Mouse (Mus musculus): Measurements from ENCODE around the gene Lbhd2. TPM values are rescaled to one million over a fixed set of nuclear protein-coding genes. Genes with fewer than 3 reads are reported as not detected.
A peak's percentile ranks its signal among the peaks of the same experiment; 100 is the strongest.

Lbhd2 gene
- polyA plus RNA-seq, 1 experiment from 2014 or later, result not detected

GRCm38 (mm10) chr12:111432751-111433331, 26.2 kb downstream of the Lbhd2 start:
- Histone ChIP-seq H3K4me3 (ENCODE audit: low read depth, low read length) (no peak overlapping the region), H3K9ac (ENCODE audit: low read length) (no peak overlapping the region), H3K4me2 (ENCODE audit: low read depth) (no peak overlapping the region), H3K4me1 (ENCODE audit: control insufficient read depth, insufficient read depth, low read length) (peaks cover 2% of the 10 kb centered on the region; the same call in 1 of the 2 replicates), H3K9me3 (ENCODE audit: control insufficient read depth, low read length) (no peaks in the 10 kb centered on the region), H3K36me3 (ENCODE audit: control insufficient read depth, insufficient read depth, low read length) (no peaks in the 10 kb centered on the region), H3K27me3 (ENCODE audit: control insufficient read depth, insufficient read depth, low read length) (peaks cover 52% of the 10 kb centered on the region), H3K27ac (ENCODE audit: low read depth, low read length) (no peak overlapping the region)
- ATAC-seq (ENCODE audit: insufficient read depth, low FRiP score, low TSS enrichment) (no peak), DNase-seq (ENCODE audit: low spot score) (no peak)
- WGBS, result 42% methylated on average over 4 of the region's 5 CpGs

GRCm38 (mm10) chr12:111434164-111434744, 27.6 kb downstream of the Lbhd2 start:
- no peaks in the 10 kb centered on the region for H3K4me1 ChIP-seq (ENCODE audit: control insufficient read depth, insufficient read depth, low read length)

GRCm38 (mm10) chr12:111434745-111435327, 28.2 kb downstream of the Lbhd2 start:
- H3K9me3 ChIP-seq (ENCODE audit: control insufficient read depth, low read length), result no peaks in the 10 kb centered on the region
- peaks cover 33% of the 10 kb centered on the region for H3K27me3 ChIP-seq (ENCODE audit: control insufficient read depth, insufficient read depth, low read length)
- 0 out of 2 replicates have a peak overlapping the region, but pooled peaks have one; percentile 20 for H3K27ac ChIP-seq (ENCODE audit: low read depth, low read length)
- no peak overlapping the region for H3K4me3 ChIP-seq (ENCODE audit: low read depth, low read length)
- DNase-seq (ENCODE audit: low spot score) (no peak), ATAC-seq (ENCODE audit: insufficient read depth, low FRiP score, low TSS enrichment) (no peak)
- no peak overlapping the region for H3K4me2 ChIP-seq (ENCODE audit: low read depth)
- WGBS, result 56% methylated on average over 8 of the region's 8 CpGs
- H3K9ac ChIP-seq (ENCODE audit: low read length), result no peak overlapping the region
- no peaks in the 10 kb centered on the region for H3K4me1 ChIP-seq (ENCODE audit: control insufficient read depth, insufficient read depth, low read length)
- no peaks in the 10 kb centered on the region for H3K36me3 ChIP-seq (ENCODE audit: control insufficient read depth, insufficient read depth, low read length)

More at GRCm38 (mm10) chr12:111434164-111434744, 27.6 kb downstream of the Lbhd2 start:
- no peaks in the 10 kb centered on the region for H3K9me3 ChIP-seq (ENCODE audit: control insufficient read depth, low read length)
- H3K36me3 ChIP-seq (ENCODE audit: control insufficient read depth, insufficient read depth, low read length), result no peaks in the 10 kb centered on the region
- no peak overlapping the region for H3K9ac ChIP-seq (ENCODE audit: low read length)
- H3K27ac ChIP-seq (ENCODE audit: low read depth, low read length), result 0 out of 2 replicates have a peak overlapping the region, but pooled peaks have one; percentile 20
- 26% methylated on average over 6 of the region's 7 CpGs for WGBS
- H3K27me3 ChIP-seq (ENCODE audit: control insufficient read depth, insufficient read depth, low read length), result peaks cover 38% of the 10 kb centered on the region
- ATAC-seq (ENCODE audit: insufficient read depth, low FRiP score, low TSS enrichment), result no peak
- no peak overlapping the region for H3K4me2 ChIP-seq (ENCODE audit: low read depth)
- DNase-seq (ENCODE audit: low spot score), result no peak
- no peak overlapping the region for H3K4me3 ChIP-seq (ENCODE audit: low read depth, low read length)

- DNase-seq (ENCODE audit: low spot score), result no peak
- WGBS, result 83% methylated on average over 3 of the region's 3 CpGs
- Histone ChIP-seq H3K27me3 (ENCODE audit: control insufficient read depth, insufficient read depth, low read length) (peaks cover 23% of the 10 kb centered on the region), H3K4me2 (ENCODE audit: low read depth) (no peak overlapping the region), H3K4me1 (ENCODE audit: control insufficient read depth, insufficient read depth, low read length) (no peaks in the 10 kb centered on the region), H3K9me3 (ENCODE audit: control insufficient read depth, low read length) (no peaks in the 10 kb centered on the region), H3K27ac (ENCODE audit: low read depth, low read length) (no peak overlapping the region), H3K4me3 (ENCODE audit: low read depth, low read length) (no peak overlapping the region), H3K9ac (ENCODE audit: low read length) (no peak overlapping the region), H3K36me3 (ENCODE audit: control insufficient read depth, insufficient read depth, low read length) (no peaks in the 10 kb centered on the region)
- no peak for ATAC-seq (ENCODE audit: insufficient read depth, low FRiP score, low TSS enrichment)
Observed at GRCm38 (mm10) chr12:111436170-111436569, 29.6 kb downstream of the Lbhd2 start.

- Histone ChIP-seq H3K27ac (ENCODE audit: low read depth, low read length) (no peak overlapping the region), H3K27me3 (ENCODE audit: control insufficient read depth, insufficient read depth, low read length) (peaks cover 22% of the 10 kb centered on the region), H3K4me1 (ENCODE audit: control insufficient read depth, insufficient read depth, low read length) (no peaks in the 10 kb centered on the region), H3K9me3 (ENCODE audit: control insufficient read depth, low read length) (no peaks in the 10 kb centered on the region), H3K4me3 (ENCODE audit: low read depth, low read length) (no peak overlapping the region), H3K9ac (ENCODE audit: low read length) (no peak overlapping the region), H3K36me3 (ENCODE audit: control insufficient read depth, insufficient read depth, low read length) (no peaks in the 10 kb centered on the region), H3K4me2 (ENCODE audit: low read depth) (no peak overlapping the region)
- DNase-seq (ENCODE audit: low spot score), result no peak
- WGBS, result 76% methylated on average over 8 of the region's 8 CpGs
- ATAC-seq (ENCODE audit: insufficient read depth, low FRiP score, low TSS enrichment), result no peak
Observed at GRCm38 (mm10) chr12:111436640-111437039, 30.0 kb downstream of the Lbhd2 start.

GRCm38 (mm10) chr12:111437222-111437900, 30.8 kb downstream of the Lbhd2 start:
- Histone ChIP-seq H3K27me3 (ENCODE audit: control insufficient read depth, insufficient read depth, low read length) (peaks cover 22% of the 10 kb centered on the region), H3K4me1 (ENCODE audit: control insufficient read depth, insufficient read depth, low read length) (peaks cover under 1% of the 10 kb centered on the region; the same call in 1 of the 2 replicates), H3K9me3 (ENCODE audit: control insufficient read depth, low read length) (no peaks in the 10 kb centered on the region), H3K4me2 (ENCODE audit: low read depth) (no peak overlapping the region), H3K27ac (ENCODE audit: low read depth, low read length) (no peak overlapping the region), H3K36me3 (ENCODE audit: control insufficient read depth, insufficient read depth, low read length) (no peaks in the 10 kb centered on the region), H3K4me3 (ENCODE audit: low read depth, low read length) (no peak overlapping the region), H3K9ac (ENCODE audit: low read length) (no peak overlapping the region)
- ATAC-seq (ENCODE audit: insufficient read depth, low FRiP score, low TSS enrichment) (no peak), DNase-seq (ENCODE audit: low spot score) (no peak)
- 69% methylated on average over 5 of the region's 5 CpGs for WGBS

- H3K4me3 ChIP-seq (ENCODE audit: low read depth, low read length), result no peak overlapping the region
- H3K9me3 ChIP-seq (ENCODE audit: control insufficient read depth, low read length), result no peaks in the 10 kb centered on the region
- no peak overlapping the region for H3K4me2 ChIP-seq (ENCODE audit: low read depth)
- no peaks in the 10 kb centered on the region for H3K36me3 ChIP-seq (ENCODE audit: control insufficient read depth, insufficient read depth, low read length)
- H3K27ac ChIP-seq (ENCODE audit: low read depth, low read length), result no peak overlapping the region
- DNase-seq (ENCODE audit: low spot score) (no peak), ATAC-seq (ENCODE audit: insufficient read depth, low FRiP score, low TSS enrichment) (no peak)
- WGBS, result 84% methylated on average over 6 of the region's 6 CpGs
- H3K9ac ChIP-seq (ENCODE audit: low read length), result no peak overlapping the region
- peaks cover 32% of the 10 kb centered on the region for H3K27me3 ChIP-seq (ENCODE audit: control insufficient read depth, insufficient read depth, low read length)
- peaks cover 6% of the 10 kb centered on the region; the same call in 1 of the 2 replicates for H3K4me1 ChIP-seq (ENCODE audit: control insufficient read depth, insufficient read depth, low read length)
Observed at GRCm38 (mm10) chr12:111438850-111439249, 32.2 kb downstream of the Lbhd2 start.

- Histone ChIP-seq H3K4me2 (ENCODE audit: low read depth) (no peak overlapping the region), H3K4me1 (ENCODE audit: control insufficient read depth, insufficient read depth, low read length) (peaks cover 6% of the 10 kb centered on the region; the same call in 1 of the 2 replicates), H3K27me3 (ENCODE audit: control insufficient read depth, insufficient read depth, low read length) (peaks cover 49% of the 10 kb centered on the region), H3K27ac (ENCODE audit: low read depth, low read length) (no peak overlapping the region), H3K4me3 (ENCODE audit: low read depth, low read length) (no peak overlapping the region), H3K9ac (ENCODE audit: low read length) (no peak overlapping the region), H3K36me3 (ENCODE audit: control insufficient read depth, insufficient read depth, low read length) (no peaks in the 10 kb centered on the region), H3K9me3 (ENCODE audit: control insufficient read depth, low read length) (no peaks in the 10 kb centered on the region)
- ATAC-seq (ENCODE audit: insufficient read depth, low FRiP score, low TSS enrichment), result no peak
- DNase-seq (ENCODE audit: low spot score), result no peak
- WGBS, result 92% methylated on average over 9 of the region's 9 CpGs
Observed at GRCm38 (mm10) chr12:111440701-111441373, 34.2 kb downstream of the Lbhd2 start.

All from neural tube, embryonic 11.5 days (tissue).